Mouse (Mus musculus): ENCODE measurements around the gene Armh3. TPM values are rescaled to one million over a fixed set of nuclear protein-coding genes. Genes with fewer than 3 reads are reported as not detected.

Gene Armh3
- 22.8 and 24.7 TPM in 2 replicates for polyA plus RNA-seq (2015; fragmentation: Nextera tagmentation; extraction: Ambion mirVana)

DNA sequence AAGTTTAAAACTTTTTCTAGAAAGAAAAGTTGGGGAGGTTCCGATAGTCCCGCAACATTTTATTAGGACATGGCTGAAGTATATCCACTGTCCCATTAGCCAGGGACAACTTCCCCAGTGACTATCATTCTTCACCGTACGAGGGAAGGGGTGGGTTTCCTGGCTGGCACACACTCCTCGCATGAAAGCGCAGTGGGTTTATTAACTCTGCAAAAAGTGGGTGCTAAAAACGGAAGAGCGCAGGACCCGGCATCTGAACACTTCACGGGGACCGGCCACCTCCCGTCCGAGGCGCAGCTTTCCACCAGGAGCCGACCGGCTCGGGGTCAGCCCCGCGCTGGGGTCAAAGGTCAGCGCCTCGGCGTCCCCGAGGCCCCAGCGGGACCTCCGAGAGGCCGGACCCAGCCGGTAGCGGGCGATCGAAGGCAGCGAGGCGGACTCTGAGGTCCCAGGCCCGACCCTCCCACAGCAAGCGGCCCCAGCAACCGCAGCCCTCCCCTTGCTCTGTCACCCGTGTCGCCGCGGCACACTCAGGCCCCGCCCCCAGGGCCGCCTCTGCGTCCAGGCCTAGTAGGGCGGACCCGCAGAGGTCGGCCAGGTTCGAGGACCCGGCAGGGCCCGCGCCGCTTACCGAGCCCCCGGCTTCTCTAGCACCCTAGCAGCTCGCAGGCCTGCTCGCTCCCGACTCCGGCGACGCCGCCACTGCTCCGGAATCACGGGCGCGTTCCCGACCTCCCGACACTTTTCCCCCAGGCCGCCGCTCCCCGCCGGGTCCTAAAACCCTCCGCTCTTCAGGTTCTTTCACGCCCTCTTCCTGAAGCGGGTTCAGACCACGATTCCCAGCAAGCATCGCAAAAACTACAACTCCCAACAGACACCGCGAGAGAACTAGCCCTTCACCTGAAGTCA, at the start of gene Armh3:
Armh3 (minus strand) TSS at position 704 of the 909 bp plus-strand sequence.
- peak; percentile 96 for ATAC-seq (replicated peaks)
- H3K27ac ChIP-seq (replicated peaks) = peak within 1 kb of the TSS; percentile 92
- no peaks in the 10 kb centered on the region for H3K9me3 ChIP-seq
- peaks cover 16% of the 10 kb centered on the region for H3K4me1 ChIP-seq
- peak within 1 kb of the TSS; percentile 58 for H3K4me2 ChIP-seq (replicated peaks)
- H3K27me3 ChIP-seq = no peaks in the 10 kb centered on the region
- WGBS = 1% methylated on average over 76 of the region's 76 CpGs
- peak within 1 kb of the TSS; percentile 69 for H3K9ac ChIP-seq (replicated peaks)
- no peaks in the 10 kb centered on the region for H3K36me3 ChIP-seq
- peak within 1 kb of the TSS; percentile 61 for H3K4me3 ChIP-seq

DNA sequence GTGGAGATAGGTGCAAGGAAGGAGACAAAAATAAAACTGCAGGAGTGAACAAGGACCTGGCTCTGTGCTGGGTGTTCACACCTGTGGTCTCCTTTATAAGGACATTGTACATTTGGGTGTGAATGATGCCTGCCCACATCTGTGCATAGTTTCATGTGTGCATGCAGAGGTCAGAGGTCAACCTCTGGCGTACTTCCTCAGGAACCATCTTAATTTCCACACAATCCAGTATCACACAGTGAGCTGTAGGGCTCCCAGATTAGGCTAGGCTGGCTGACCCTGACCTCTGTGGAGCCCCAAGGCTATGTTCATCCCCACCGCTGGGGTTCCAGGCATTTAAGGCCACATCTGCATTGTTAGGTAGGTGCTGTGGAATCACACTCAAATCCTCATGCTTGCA, 49.1 kb upstream of the Armh3 start:
- no peaks in the 10 kb centered on the region for H3K27me3 ChIP-seq
- no peak for ATAC-seq (replicated peaks)
- H3K9me3 ChIP-seq = no peaks in the 10 kb centered on the region
- H3K4me2 ChIP-seq (replicated peaks) = no peak overlapping the region
- H3K27ac ChIP-seq (replicated peaks) = no peak overlapping the region
- no peaks in the 10 kb centered on the region for H3K36me3 ChIP-seq
- no peak overlapping the region for H3K9ac ChIP-seq (replicated peaks)
- H3K4me1 ChIP-seq = peaks cover 34% of the 10 kb centered on the region
- 77% methylated on average over 2 of the region's 2 CpGs for WGBS
- H3K4me3 ChIP-seq = no peak overlapping the region

DNA sequence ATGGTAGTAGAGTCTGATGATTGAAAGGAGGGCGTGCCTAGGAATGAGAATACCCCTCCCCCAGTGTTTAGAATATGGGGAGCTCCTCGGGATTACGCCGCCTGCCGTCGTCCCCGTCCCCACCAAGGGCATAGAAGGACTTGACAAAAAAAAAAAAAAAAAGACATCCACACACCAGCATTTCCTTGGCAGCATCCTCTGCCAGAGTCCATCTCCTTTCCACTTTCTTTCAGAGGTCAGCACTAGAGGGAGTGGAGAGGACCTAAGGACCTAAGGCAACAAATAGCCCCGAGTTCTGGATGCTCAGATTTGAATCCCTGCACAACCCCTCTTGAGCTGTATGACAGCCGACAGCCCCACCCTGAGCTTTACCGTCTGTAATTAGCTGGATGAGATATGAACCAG, 48.3 kb upstream of the Armh3 start:
- H3K4me3 ChIP-seq = no peak overlapping the region
- WGBS = 3% methylated on average over 10 of the region's 10 CpGs

DNA sequence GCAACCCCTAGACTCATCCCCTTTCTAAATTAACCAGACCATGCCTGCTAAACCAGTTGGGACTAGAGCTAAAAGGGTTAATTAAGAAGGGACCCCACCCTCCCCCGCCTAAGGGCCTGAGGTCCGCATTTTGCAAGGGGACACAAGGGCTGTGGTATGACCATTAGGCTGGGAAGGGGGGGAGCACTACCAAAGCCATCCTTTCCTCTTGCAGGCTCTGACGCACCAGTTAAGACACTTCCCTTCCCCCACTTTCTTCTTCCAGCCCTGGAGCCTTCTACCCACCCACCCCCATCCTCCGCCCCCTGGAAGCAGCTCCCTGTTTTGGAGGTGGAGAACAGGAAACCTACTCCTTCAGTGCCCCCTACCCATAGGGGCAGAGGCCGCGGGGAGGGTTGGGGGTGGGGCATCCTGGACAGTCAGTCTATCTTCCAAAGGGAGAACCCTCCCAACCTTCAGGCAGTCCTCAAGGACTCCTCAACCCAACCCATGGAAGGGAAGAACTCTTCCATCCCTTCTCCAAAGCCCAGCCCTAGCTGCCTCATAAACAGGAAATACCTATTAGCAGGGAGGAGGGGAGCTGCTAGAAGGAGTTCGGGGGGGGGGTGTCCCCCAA, 47.5 kb upstream of the Armh3 start:
- peak overlapping the region; percentile 99 for H3K4me2 ChIP-seq (replicated peaks)
- 0% methylated on average over 7 of the region's 7 CpGs for WGBS
- no peaks in the 10 kb centered on the region for H3K36me3 ChIP-seq
- H3K9me3 ChIP-seq = no peaks in the 10 kb centered on the region
- H3K9ac ChIP-seq (replicated peaks) = peak overlapping the region; percentile 99
- H3K27me3 ChIP-seq = no peaks in the 10 kb centered on the region
- peak overlapping the region; percentile 99 for H3K4me3 ChIP-seq
- H3K27ac ChIP-seq (replicated peaks) = peak overlapping the region; percentile 99
- H3K4me1 ChIP-seq = peaks cover 50% of the 10 kb centered on the region
- peak; percentile 27 for ATAC-seq (replicated peaks)

More for the DNA sequence above, 48.3 kb upstream of the Armh3 start:
- no peak for ATAC-seq (replicated peaks)
- Histone ChIP-seq H3K4me2 (replicated peaks) (peak overlapping the region; percentile 99), H3K4me1 (peaks cover 42% of the 10 kb centered on the region), H3K9ac (replicated peaks) (no peak overlapping the region), H3K36me3 (no peaks in the 10 kb centered on the region), H3K9me3 (no peaks in the 10 kb centered on the region), H3K27me3 (no peaks in the 10 kb centered on the region), H3K27ac (replicated peaks) (peak overlapping the region; percentile 99)

DNA sequence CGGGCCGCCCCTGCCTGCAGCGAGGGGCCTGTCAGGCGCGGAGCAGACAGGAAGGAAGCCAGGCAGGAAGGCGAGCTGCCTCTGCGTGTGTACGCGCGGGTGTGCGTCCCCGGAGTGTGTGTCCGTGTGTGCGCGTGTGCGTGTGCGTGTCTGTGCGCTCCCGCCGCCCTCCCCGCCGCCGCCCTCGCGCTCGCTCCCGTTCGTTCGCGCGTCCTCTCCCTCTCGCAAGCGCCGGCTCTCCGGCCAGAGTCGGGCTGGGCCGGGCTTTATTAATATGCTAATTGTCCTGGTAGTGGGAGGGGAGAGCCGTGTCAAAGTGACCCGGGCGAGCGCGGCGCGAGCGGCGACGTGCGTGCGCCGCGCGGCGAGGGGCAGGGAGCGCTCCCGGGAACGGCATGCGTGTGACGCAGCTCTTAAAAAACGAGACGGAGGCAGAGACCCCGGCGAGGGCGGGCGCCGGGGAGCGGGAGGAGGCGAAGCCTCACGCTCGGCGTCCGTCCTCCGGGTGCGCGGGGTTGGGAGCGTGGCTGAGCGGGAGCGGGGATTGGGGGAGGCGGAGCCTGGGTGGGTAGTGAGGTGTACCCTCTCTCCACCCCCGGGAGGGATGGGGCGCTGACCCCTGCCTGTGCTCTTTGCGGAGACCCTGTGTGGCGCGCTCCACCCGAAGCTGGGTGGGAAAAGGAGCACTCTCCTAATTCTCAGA, 46.9 kb upstream of the Armh3 start, which contains the start of gene Ldb1:
Ldb1 (minus strand) TSS at position 222 of the 703 bp plus-strand sequence.
- H3K4me2 ChIP-seq (replicated peaks) = peak within 1 kb of the TSS; percentile 99
- peaks cover 57% of the 10 kb centered on the region for H3K4me1 ChIP-seq
- no peaks in the 10 kb centered on the region for H3K9me3 ChIP-seq
- H3K27ac ChIP-seq (replicated peaks) = peak within 1 kb of the TSS; percentile 99
- H3K9ac ChIP-seq (replicated peaks) = peak within 1 kb of the TSS; percentile 99
- no peaks in the 10 kb centered on the region for H3K36me3 ChIP-seq
- peak within 1 kb of the TSS; percentile 99 for H3K4me3 ChIP-seq
- under 1% methylated on average over 83 of the region's 84 CpGs for WGBS
- H3K27me3 ChIP-seq = no peaks in the 10 kb centered on the region
- peak; percentile 66 for ATAC-seq (replicated peaks)

DNA sequence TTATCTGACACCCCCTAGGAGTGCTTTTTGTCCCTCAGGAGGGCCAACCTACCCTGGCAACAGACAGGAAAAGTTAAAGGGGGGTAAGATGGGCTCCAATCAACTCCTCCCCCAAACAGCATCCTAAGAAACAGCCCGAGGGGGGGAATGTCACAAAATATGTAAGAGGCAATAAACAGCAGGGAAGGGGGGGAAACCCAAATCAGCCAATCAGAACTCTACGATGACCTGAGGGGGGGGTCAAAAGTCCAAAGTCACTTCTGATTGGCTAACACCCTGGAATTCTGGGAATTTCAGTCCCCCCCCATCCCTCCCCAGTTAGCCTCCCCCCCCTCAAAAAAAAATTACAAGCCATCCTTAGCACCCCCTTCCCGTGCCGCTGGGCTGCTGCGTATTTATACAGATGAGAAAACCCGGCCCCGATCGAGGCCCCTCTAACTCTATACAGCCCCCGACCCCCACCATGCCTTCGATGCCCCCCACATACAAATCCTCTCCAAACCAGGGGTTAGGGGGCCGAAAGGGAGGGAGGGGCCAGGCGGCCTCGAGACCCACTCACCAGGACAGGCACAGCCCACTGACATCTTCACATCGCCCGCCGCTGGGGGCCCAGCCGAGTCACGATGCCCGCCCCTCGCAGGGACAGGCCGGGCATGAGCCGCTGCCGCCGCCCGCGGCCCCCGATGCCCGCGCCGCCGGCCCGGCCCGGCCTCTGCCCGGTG, 46.1 kb upstream of the Armh3 start, which contains the start of gene Pprc1:
Pprc1 (plus strand) TSS at position 616 of the 722 bp plus-strand sequence.
- peak within 1 kb of the TSS; percentile 99 for H3K4me2 ChIP-seq (replicated peaks)
- ATAC-seq (replicated peaks) = no peak; the same call in 1 of the 2 replicates
- peak within 1 kb of the TSS; percentile 99 for H3K9ac ChIP-seq (replicated peaks)
- H3K27me3 ChIP-seq = no peaks in the 10 kb centered on the region
- H3K9me3 ChIP-seq = no peaks in the 10 kb centered on the region
- WGBS = under 1% methylated on average over 34 of the region's 34 CpGs
- H3K4me1 ChIP-seq = peaks cover 62% of the 10 kb centered on the region
- H3K27ac ChIP-seq (replicated peaks) = peak within 1 kb of the TSS; percentile 99
- no peaks in the 10 kb centered on the region for H3K36me3 ChIP-seq
- peak within 1 kb of the TSS; percentile 99 for H3K4me3 ChIP-seq

DNA sequence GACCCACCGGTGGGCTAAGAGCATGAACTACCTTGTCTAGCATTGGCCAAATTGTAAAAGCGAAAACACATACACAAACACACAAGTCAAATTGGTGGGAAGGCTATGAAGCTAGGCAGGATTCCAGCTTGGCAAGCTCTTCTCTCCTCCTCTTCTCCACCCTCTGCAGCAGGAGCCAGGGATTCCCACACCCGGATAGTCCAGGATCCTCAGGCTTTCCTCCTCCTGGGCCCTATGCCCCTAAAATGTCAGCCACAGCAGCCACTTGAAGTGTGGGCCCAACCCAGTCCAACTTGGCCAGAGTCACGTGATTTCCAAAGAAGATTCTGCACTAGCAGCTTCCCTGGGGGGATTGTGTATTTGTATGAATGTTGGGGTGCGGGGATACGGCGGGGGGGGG, 45.1 kb upstream of the Armh3 start:
- peaks cover 64% of the 10 kb centered on the region for H3K4me1 ChIP-seq
- no peak for ATAC-seq (replicated peaks)
- H3K9ac ChIP-seq (replicated peaks) = peak overlapping the region; percentile 99; the same call in 1 of the 2 replicates
- no peaks in the 10 kb centered on the region for H3K27me3 ChIP-seq
- H3K4me3 ChIP-seq = peak overlapping the region; percentile 99
- H3K27ac ChIP-seq (replicated peaks) = peak overlapping the region; percentile 99
- peak overlapping the region; percentile 99 for H3K4me2 ChIP-seq (replicated peaks)
- H3K9me3 ChIP-seq = no peaks in the 10 kb centered on the region
- WGBS = 41% methylated on average over 7 of the region's 7 CpGs
- no peaks in the 10 kb centered on the region for H3K36me3 ChIP-seq

DNA sequence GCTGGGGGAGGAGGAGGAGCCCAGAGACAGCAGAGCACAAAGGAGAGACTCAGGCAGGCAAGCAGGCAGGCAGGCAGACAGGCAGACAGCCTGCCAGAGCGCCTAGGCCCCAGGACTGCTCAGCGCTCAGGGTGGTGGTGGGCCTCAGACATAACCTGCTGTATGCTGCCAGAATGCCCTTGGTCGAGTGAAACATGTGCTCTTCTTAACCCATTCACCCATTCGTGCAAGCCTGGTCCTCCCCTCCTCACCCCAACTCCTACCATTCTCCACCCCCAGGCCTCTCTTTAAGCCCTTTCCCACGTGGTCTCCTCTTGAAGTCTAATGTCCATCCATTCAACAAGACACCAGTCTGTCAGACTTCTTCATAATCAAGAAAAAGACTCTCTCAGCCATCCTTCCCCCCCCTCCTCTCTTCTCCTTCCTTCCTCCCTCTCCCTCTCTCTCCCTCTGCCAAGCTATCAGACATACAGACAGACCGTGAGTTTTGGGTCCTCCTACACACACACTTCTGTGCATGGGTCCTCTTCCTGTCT, 44.3 kb upstream of the Armh3 start:
- Histone ChIP-seq H3K4me2 (replicated peaks) (peak overlapping the region; percentile 99), H3K9me3 (no peaks in the 10 kb centered on the region), H3K4me1 (peaks cover 73% of the 10 kb centered on the region), H3K36me3 (no peaks in the 10 kb centered on the region), H3K27ac (replicated peaks) (peak overlapping the region; percentile 99), H3K27me3 (no peaks in the 10 kb centered on the region), H3K9ac (replicated peaks) (peak overlapping the region; percentile 99), H3K4me3 (peak overlapping the region; percentile 99)
- peak; percentile 55 for ATAC-seq (replicated peaks)
- WGBS = 0% methylated on average over 6 of the region's 6 CpGs

DNA sequence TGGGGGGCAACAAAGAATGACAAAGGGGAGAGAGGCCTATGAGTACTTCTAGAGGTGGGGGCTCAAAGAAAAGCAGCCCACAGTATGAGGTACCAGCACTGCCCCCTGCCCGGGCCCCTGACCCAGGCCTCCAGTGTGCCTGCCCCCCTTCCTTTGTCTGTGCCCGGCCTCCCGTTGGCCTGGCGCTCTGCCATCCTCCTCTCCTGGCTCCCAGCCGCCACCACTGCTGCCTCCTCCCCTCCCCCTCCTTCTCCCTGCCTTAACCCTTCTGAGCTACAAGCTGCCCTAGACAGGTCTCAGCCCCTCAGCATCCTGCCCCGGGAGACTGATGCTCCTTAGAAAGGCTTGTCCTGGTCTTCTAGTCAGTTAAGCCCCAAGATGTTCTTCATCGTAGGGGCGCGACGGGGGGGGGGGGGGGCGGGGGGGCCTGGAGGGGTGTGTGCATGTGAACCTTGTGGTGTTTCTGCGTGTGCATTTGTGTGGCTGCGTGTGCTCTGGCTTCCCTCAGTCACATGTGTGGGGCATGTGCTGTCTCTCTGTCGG, 43.7 kb upstream of the Armh3 start:
- Histone ChIP-seq H3K27me3 (no peaks in the 10 kb centered on the region), H3K9me3 (no peaks in the 10 kb centered on the region), H3K4me2 (replicated peaks) (peak overlapping the region; percentile 99), H3K4me1 (peaks cover 78% of the 10 kb centered on the region), H3K27ac (replicated peaks) (peak overlapping the region; percentile 99), H3K9ac (replicated peaks) (peak overlapping the region; percentile 99), H3K36me3 (no peaks in the 10 kb centered on the region), H3K4me3 (peak overlapping the region; percentile 99)
- peak; percentile 38 for ATAC-seq (replicated peaks)
- WGBS = 1% methylated on average over 12 of the region's 14 CpGs

DNA sequence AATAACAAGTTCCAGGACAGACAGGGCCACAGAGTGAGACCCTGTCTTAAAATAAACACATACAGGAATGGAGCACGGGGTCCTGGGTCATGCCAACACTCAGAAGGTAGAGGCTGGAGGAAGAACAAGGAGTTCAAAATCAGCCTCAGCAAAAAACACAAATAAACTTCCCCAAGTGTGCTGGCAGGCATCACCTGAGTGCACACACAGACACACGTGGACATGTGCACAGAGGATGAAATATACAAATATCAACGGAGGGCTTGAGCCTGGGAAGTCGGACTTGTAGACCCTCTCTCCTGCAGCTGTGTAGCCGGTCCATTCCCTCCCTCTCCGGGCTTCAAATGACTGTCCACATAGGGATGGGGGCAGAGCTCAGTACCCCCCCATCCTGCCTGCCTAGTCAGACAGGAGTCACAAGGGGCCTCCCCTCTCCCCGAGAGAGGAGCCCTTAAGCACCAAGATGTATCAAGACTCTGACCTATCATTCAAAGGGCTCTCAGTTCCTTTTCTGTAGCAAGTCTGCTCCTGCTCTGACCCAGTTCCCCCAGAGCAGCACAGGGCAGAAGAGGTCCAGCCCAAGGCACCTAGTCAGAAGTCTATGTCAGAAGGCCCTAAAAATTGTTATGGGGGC, 43.1 kb upstream of the Armh3 start:
- H3K4me3 ChIP-seq = peak overlapping the region; percentile 99
- H3K9me3 ChIP-seq = no peaks in the 10 kb centered on the region
- peak overlapping the region; percentile 99 for H3K27ac ChIP-seq (replicated peaks)
- peaks cover 80% of the 10 kb centered on the region for H3K4me1 ChIP-seq
- H3K36me3 ChIP-seq = no peaks in the 10 kb centered on the region; the same call in 1 of the 2 replicates
- peak overlapping the region; percentile 99 for H3K4me2 ChIP-seq (replicated peaks)
- H3K9ac ChIP-seq (replicated peaks) = peak overlapping the region; percentile 99
- H3K27me3 ChIP-seq = no peaks in the 10 kb centered on the region
- no peak for ATAC-seq (replicated peaks)
- 11% methylated on average over 7 of the region's 7 CpGs for whole genome bisulfite sequencing

Measured in forebrain, embryonic 15.5 days (tissue).